Mouse (Mus musculus) testis, adult 2 months (tissue): ENCODE measurements around the gene Ankrd53.
"Not testable (repeated sequence)": the region's sequence is repeated elsewhere in the genome, so short reads cannot be mapped to it uniquely, and the experiment has no call there.

Source experiments
- CTCF ChIP-seq: fragments of 200-500 bp; IDR thresholded peaks from 2 replicates; pipeline ENCODE4 v1.5.1; 2012; ENCODE audit warnings: low read depth, mild to moderate bottlenecking, inconsistent platforms, low read length, moderate library complexity; ENCODE audit not compliant: control insufficient read depth, insufficient read depth, insufficient replicate concordance
- POLR2A ChIP-seq: fragments of 200-500 bp; IDR thresholded peaks from 2 replicates; pipeline ENCODE4 v1.6.1; 2012; ENCODE audit warnings: low read depth, mild to moderate bottlenecking, inconsistent platforms, low read length, moderate library complexity; ENCODE audit not compliant: control insufficient read depth

DNA sequence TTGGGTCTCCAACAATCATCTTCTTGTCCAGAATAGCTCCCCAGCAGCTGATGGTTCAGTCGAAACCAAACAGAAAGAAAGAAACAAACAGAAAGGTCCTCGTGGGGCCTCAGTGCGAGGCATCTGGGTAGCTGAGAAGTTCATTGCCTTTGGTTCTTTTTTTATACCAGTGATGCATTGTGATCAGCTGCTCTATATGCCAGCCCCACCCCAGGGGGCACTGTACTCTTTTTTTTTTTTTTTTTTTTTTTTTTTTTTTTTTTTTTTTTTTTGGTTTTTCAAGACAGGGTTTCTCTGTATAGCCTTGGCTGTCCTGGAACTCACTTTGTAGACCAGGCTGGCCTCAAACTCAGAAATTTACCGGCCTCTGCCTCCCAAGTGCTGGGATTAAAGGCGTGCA lies 28.1 kb downstream of the Ankrd53 start:
- not testable (repeated sequence) for TF ChIP-seq CTCF, POLR2A
